Mouse (Mus musculus) heart, embryonic 11.5 days (tissue): ENCODE measurements at regions not wholly inside any gene's neighbourhood (a gene's known extent, or its start where the extent isn't known, plus 50 kb on each side); places are given as distances from the start of the nearest gene placed in this dataset.

Source experiments
- ATAC-seq: fragments of 200-750 bp; cut with Nextera tagmentation; replicated peaks from 2 replicates; pipeline ENCODE4 v1.8.0; 2017; ENCODE audit warnings: moderate library complexity; ENCODE audit not compliant: insufficient number of reproducible peaks, low FRiP score, low TSS enrichment
- H3K27ac ChIP-seq: fragments of 300-500 bp; sonication (generic); 2 replicates; pipeline ENCODE4 v1.5.1; 2014; ENCODE audit warnings: mild to moderate bottlenecking, low read depth, low read length
- H3K27me3 ChIP-seq: fragments of 300-500 bp; sonication (generic); 2 replicates; pipeline ENCODE4 v1.6.1; 2014; ENCODE audit warnings: mild to moderate bottlenecking, low read length, mixed read lengths; ENCODE audit not compliant: control insufficient read depth, insufficient read depth
- H3K36me3 ChIP-seq: fragments of 300-500 bp; sonication (generic); 2 replicates; pipeline ENCODE4 v1.6.1; 2014; ENCODE audit warnings: mild to moderate bottlenecking, low read length, moderate library complexity, mixed read lengths; ENCODE audit not compliant: control insufficient read depth, insufficient read depth
- H3K4me1 ChIP-seq: fragments of 300-500 bp; sonication (generic); 2 replicates; pipeline ENCODE4 v1.6.1; 2014; ENCODE audit warnings: low read length; ENCODE audit not compliant: control insufficient read depth, insufficient read depth
- H3K4me2 ChIP-seq: fragments of 300-500 bp; sonication (generic); 2 replicates; pipeline ENCODE4 v1.6.1; 2014; ENCODE audit warnings: mild to moderate bottlenecking, moderate library complexity
- H3K4me3 ChIP-seq: fragments of 300-500 bp; sonication (generic); 2 replicates; pipeline ENCODE4 v1.5.1; 2014; ENCODE audit warnings: low read depth, low read length
- H3K9ac ChIP-seq: fragments of 300-500 bp; sonication (generic); 2 replicates; pipeline ENCODE4 v1.6.1; 2014; ENCODE audit warnings: mild to moderate bottlenecking, low read depth, low read length, moderate library complexity
- H3K9me3 ChIP-seq: fragments of 300-500 bp; sonication (generic); replicated peaks from 2 replicates; pipeline ENCODE4 v1.6.1; 2016; ENCODE audit warnings: low read length; ENCODE audit not compliant: control insufficient read depth
- WGBS: fragments of 180-500 bp; shearing (Covaris S2); extraction: QIAGEN DNeasy Blood & Tissue Kit; methylation state at CpG from one replicate; pipeline ENCODE4 v1.1.7; 2014; ENCODE audit not compliant: insufficient replicate concordance; 5-methylcytosine and 5-hydroxymethylcytosine counted together

DNA sequence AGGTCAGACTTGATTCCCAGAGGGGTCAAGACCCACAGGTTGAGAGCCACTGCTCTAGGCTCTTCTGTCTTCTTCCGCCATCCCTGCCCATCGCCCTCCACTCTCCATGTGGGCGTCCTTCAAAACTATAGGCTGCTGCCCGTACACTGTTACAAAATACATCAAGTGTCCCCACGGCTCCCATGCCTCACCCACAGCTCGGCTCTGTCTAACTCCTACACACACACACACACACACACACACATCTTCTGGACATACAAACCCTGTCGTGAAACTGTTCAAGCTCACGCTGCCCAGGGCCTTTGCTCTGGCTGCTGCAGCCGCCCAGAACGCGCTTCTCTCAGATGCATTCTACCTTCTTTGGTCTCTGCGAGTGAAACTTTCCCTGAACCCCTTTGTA lies 67.1 kb upstream of the Tmem189 start:
- no peaks in the 10 kb centered on the region for H3K36me3 ChIP-seq
- no peak overlapping the region for H3K9ac ChIP-seq
- H3K27ac ChIP-seq = no peak overlapping the region
- H3K9me3 ChIP-seq = no peaks in the 10 kb centered on the region
- H3K4me3 ChIP-seq = no peak overlapping the region
- 84% methylated on average over 12 of the region's 12 CpGs for WGBS
- no peak for ATAC-seq
- H3K4me2 ChIP-seq = no peak overlapping the region
- H3K4me1 ChIP-seq = peaks cover 42% of the 10 kb centered on the region
- H3K27me3 ChIP-seq = 0 out of 2 replicates have a peak, but pooled peaks cover 4% of the 10 kb centered on the region

DNA sequence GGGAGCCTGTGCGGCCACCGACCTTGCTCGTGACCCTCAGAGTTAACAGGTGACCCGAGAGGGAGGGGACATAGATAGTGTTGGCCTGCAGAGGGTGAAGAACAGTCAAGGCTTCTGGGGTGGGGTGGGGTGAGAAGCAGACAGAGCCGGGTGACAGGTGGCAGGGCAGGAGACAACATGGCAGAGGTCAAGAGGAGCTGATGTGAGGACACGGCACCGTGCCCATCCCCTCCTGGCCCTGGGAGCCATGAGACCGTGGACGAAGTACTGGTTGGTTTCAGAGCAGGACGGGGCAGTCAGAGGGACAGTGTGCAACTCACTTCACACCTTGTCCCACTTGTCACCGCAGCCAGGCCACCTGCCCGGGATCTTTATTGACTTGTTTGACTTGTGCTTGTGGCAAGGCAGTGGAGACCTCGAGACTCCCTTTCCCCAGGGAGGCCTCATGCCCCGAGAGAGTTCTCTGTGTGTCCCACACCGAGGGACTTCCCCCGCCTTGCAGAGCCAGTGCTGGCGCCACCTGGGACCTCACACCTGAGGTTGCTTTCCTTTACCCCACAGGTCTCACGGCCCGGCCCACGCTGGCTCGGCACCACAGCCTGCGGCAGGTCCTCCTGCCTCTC lies 65.4 kb upstream of the Tmem189 start:
- H3K9ac ChIP-seq = 0 out of 2 replicates have a peak overlapping the region, but pooled peaks have one; percentile 10
- no peak overlapping the region for H3K4me2 ChIP-seq
- H3K36me3 ChIP-seq = no peaks in the 10 kb centered on the region
- H3K27me3 ChIP-seq = 0 out of 2 replicates have a peak, but pooled peaks cover 4% of the 10 kb centered on the region
- H3K27ac ChIP-seq = no peak overlapping the region
- no peaks in the 10 kb centered on the region for H3K9me3 ChIP-seq
- H3K4me1 ChIP-seq = peaks cover 32% of the 10 kb centered on the region
- no peak for ATAC-seq
- H3K4me3 ChIP-seq = no peak overlapping the region
- WGBS = 57% methylated on average over 22 of the region's 22 CpGs

DNA sequence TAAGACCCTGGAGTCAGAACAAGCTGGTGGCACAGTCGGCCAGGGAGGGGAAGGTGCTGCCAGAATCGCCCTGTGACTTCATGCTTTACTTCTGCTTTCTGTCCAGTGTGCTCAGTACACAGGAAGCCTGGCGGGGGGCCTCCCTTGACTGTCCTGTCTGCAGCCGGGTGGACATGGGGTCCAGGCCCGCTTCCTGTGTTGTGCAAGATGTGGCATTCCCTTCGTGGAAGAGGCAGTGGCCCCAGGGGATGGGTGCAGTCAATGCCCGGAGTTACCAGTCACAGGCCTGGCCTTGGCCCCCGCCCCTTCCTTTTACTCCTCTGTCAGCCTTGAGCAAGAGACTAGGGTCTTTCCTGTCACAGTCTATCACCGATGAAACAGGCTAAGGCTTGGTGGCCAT lies 64.3 kb upstream of the Tmem189 start:
- Histone ChIP-seq H3K36me3 (no peaks in the 10 kb centered on the region), H3K4me3 (no peak overlapping the region), H3K4me2 (no peak overlapping the region), H3K27me3 (0 out of 2 replicates have a peak, but pooled peaks cover 4% of the 10 kb centered on the region), H3K9me3 (no peaks in the 10 kb centered on the region), H3K4me1 (peaks cover 29% of the 10 kb centered on the region), H3K9ac (no peak overlapping the region), H3K27ac (no peak overlapping the region)
- no peak for ATAC-seq
- WGBS = 59% methylated on average over 9 of the region's 9 CpGs

DNA sequence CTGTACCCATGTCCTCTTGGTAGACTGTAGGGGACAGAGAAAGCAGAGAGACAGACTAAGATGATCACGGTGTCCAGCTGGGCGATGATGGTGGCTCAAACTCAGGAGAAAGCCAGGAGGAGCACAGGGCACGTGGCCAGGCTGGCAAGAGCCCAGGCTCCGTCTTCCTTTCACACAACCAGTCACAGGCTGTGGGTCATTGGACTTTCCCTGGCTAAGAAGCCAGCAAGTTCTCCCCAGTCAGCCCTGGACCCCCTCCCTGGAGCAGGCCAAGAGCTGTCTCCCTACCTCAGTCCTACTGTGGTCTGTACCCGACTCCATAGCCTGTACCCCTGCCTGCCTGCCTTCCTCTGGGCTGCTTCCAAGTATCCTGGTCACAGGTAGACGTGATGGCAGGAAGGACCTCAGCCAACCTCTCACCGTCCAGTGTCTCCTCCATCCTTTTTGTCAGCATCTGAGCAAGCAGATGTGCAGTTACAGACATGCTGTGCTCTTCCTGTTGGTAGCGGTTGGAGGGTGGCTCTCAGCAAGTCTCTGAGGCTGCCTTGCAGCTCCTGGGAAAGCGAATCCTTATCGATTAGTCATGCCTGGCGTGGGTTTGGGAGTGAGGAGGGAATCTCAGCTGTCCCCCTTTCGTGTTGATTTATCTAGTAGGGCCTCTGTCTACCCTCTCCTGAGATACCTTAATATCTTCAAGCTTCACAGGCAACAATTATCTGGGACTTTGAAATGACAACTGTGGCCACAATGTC lies 63.4 kb upstream of the Tmem189 start:
- Histone ChIP-seq H3K36me3 (no peaks in the 10 kb centered on the region), H3K27ac (no peak overlapping the region), H3K27me3 (0 out of 2 replicates have a peak, but pooled peaks cover 4% of the 10 kb centered on the region), H3K4me2 (no peak overlapping the region), H3K9ac (no peak overlapping the region), H3K9me3 (no peaks in the 10 kb centered on the region), H3K4me1 (peaks cover 28% of the 10 kb centered on the region), H3K4me3 (no peak overlapping the region)
- ATAC-seq = no peak
- WGBS = 68% methylated on average over 12 of the region's 12 CpGs

DNA sequence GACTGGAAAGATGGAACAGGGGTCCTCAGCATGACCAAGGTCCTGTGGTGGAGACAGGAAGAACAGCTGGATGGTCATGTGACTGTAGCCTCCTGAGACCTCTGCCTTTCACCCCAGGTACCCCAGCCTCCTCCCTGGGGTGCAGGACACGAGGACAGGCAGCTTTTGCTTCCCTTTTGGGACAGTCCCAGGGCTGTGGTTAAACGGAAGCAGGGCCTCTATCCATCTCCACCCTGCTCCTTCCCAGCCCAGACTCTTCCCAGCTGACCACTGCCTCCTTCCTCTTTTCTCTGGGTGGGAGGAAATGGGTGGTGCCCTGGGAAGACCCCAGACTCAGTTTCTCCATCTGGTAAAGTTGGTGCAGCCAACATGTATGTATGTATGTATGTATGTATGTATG lies 62.0 kb upstream of the Tmem189 start:
- no peak overlapping the region for H3K4me3 ChIP-seq
- H3K9me3 ChIP-seq = no peaks in the 10 kb centered on the region
- H3K9ac ChIP-seq = no peak overlapping the region
- H3K4me1 ChIP-seq = peaks cover 23% of the 10 kb centered on the region
- H3K27ac ChIP-seq = no peak overlapping the region
- 71% methylated on average over 2 of the region's 2 CpGs for WGBS
- no peaks in the 10 kb centered on the region for H3K36me3 ChIP-seq
- 0 out of 2 replicates have a peak, but pooled peaks cover 4% of the 10 kb centered on the region for H3K27me3 ChIP-seq
- ATAC-seq = no peak
- no peak overlapping the region for H3K4me2 ChIP-seq

DNA sequence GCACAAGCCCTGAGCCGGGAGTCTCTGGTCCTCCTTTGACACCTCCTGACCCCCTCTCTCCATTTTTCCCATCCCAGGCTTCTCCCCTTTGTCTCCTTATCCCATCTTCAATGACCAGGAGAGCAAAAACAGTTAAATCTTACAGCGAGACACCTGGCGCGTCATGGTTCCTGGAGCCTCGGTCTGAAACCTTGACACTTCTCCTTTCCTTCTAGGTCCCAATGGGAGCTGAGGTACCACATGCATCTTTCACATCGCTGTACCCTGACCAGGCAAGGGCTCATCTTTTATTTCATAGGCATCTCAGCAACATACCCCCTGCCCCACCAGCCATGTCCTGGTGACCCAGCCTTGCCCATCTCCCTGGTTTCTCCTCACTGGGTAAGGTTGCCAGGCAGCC lies 58.7 kb upstream of the Tmem189 start:
- no peaks in the 10 kb centered on the region for H3K27me3 ChIP-seq
- no peak overlapping the region for H3K27ac ChIP-seq
- WGBS = 90% methylated on average over 6 of the region's 6 CpGs
- ATAC-seq = no peak
- no peaks in the 10 kb centered on the region for H3K36me3 ChIP-seq
- no peak overlapping the region for H3K4me3 ChIP-seq
- H3K4me1 ChIP-seq = peaks cover 22% of the 10 kb centered on the region
- no peaks in the 10 kb centered on the region for H3K9me3 ChIP-seq
- no peak overlapping the region for H3K4me2 ChIP-seq
- H3K9ac ChIP-seq = no peak overlapping the region

DNA sequence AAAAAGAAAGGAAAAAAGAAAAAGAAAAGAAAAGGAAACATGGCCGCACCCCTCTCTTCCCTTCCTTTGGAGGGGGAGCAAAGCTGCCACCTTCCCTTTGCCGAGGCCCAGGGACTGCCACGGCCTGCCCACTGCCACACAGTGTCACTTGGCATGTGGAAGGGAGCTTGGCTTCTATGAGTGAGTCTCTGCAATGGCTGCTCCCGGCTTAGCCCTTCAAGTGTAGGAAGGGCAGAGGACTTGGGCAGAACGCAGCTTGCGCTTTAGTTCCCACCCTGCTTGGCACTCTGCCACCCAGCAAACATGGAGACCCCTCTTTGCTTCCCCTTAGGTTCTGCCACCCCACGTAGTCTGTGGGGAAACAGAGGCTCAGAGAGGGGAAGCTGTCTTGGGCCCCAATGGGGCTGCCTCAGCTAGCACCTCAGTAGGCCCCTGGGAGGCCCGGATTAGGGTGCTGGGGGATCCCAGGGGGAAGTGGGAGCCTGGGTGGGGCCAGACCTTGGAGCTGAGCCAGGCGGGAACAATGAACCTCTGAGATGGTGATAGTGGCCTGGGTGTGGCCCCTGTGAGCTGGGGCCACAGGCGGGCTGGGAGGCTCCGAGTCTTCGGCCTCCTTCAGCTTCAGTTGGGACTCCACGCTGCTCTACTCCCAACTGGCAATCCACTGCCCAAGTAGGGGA lies 57.7 kb upstream of the Tmem189 start:
- H3K4me1 ChIP-seq = peaks cover 22% of the 10 kb centered on the region
- no peak overlapping the region for H3K4me3 ChIP-seq
- H3K27me3 ChIP-seq = no peaks in the 10 kb centered on the region
- peak overlapping the region; percentile 34; the same call in 1 of the 2 replicates for H3K9ac ChIP-seq
- ATAC-seq = peak; percentile 59; the same call in 1 of the 2 replicates
- H3K36me3 ChIP-seq = no peaks in the 10 kb centered on the region
- 77% methylated on average over 13 of the region's 13 CpGs for WGBS
- no peaks in the 10 kb centered on the region for H3K9me3 ChIP-seq
- H3K4me2 ChIP-seq = peak overlapping the region; percentile 7; the same call in 1 of the 2 replicates
- peak overlapping the region; percentile 24; the same call in 1 of the 2 replicates for H3K27ac ChIP-seq

DNA sequence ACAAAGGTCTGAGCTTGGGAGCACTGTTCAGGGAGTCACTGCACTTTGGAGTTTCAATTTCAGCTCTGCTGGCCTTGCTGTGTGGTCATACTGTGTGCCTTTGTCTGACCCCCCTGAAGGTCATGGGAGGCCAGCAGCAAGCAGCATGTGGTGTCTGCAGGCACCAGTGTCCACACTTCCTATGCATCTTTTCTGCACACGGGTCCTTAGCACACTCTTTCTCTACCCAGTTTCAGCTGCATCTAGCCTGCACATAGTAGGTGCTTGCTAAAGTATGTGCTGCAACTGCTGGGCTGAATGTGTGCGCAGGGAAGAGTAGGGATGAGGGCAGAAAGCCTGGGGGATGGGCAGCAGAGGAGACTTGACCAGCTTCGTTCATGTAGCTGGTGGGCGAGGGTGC lies 56.7 kb upstream of the Tmem189 start:
- Histone ChIP-seq H3K27me3 (no peaks in the 10 kb centered on the region), H3K9ac (no peak overlapping the region), H3K4me1 (peaks cover 22% of the 10 kb centered on the region), H3K4me2 (no peak overlapping the region), H3K36me3 (no peaks in the 10 kb centered on the region), H3K9me3 (no peaks in the 10 kb centered on the region), H3K27ac (no peak overlapping the region), H3K4me3 (no peak overlapping the region)
- no peak for ATAC-seq
- 89% methylated on average over 4 of the region's 4 CpGs for WGBS
